26 mouse cellular contexts compared by ENCODE assay signal in genomic region chr2:41508979-41509378, GRCm38 (mm10).
DNase-seq lines count a peak whose midpoint lies in the region; ATAC-seq and TF ChIP-seq lines count a peak whose summit lies in the region.
"Had no signal": no experiment of that assay in that cellular context is flagged by ENCODE, and none has a peak within 500 bp of the region (broad histone marks: within the 10 kb centered on the region; RNA-seq: fewer than 3 reads in every experiment).

No protein-coding gene starts in this region.

- H3K27me3 ChIP-seq in forebrain, embryonic 13.5 days = no peaks in the 10 kb centered on the region
- no peaks in the 10 kb centered on the region for H3K27me3 ChIP-seq in forebrain, embryonic 12.5 days
- H3K27me3 ChIP-seq in forebrain, embryonic 15.5 days = no peaks in the 10 kb centered on the region
- no peaks in the 10 kb centered on the region for H3K27me3 ChIP-seq in forebrain, embryonic 10.5 days (ENCODE audit: poor library complexity, severe bottlenecking)
- no peaks in the 10 kb centered on the region for H3K27me3 ChIP-seq in forebrain, embryonic 16.5 days (replicated peaks; ENCODE audit: control insufficient read depth, insufficient read depth, low read length)
- H3K27me3 ChIP-seq in stomach, postnatal 0 days (ENCODE audit: control insufficient read depth, insufficient read depth, low read length) = no peaks in the 10 kb centered on the region
- H3K27me3 ChIP-seq: CH12.LX; embryonic facial prominence, embryonic 12.5 days; Patski had no signal

- H3K27ac ChIP-seq in forebrain, embryonic 13.5 days = no peak overlapping the region
- no peak overlapping the region for H3K27ac ChIP-seq in forebrain, embryonic 12.5 days
- no peak overlapping the region for H3K27ac ChIP-seq in forebrain, embryonic 15.5 days (replicated peaks)
- no peak overlapping the region for H3K27ac ChIP-seq in forebrain, embryonic 10.5 days
- no peak overlapping the region for H3K27ac ChIP-seq in forebrain, embryonic 16.5 days (ENCODE audit: low read length)
- H3K27ac ChIP-seq in stomach, postnatal 0 days (replicated peaks) = no peak overlapping the region
- H3K27ac ChIP-seq: embryonic facial prominence, embryonic 10.5 days; embryonic facial prominence, embryonic 12.5 days; gastrocnemius, adult 2 months had no signal

- DNase-seq in forebrain, embryonic 10.5 days (ENCODE audit: extremely low spot score, low spot score) = no peak
- peak; percentile 16 for DNase-seq in brain, adult 2 months (ENCODE audit: low read depth, low spot score)
- no peak for DNase-seq in stomach, postnatal 0 days (ENCODE audit: low spot score)
- DNase-seq: adrenal gland, adult 8-10 months; adrenal gland, postnatal 14 days; adrenal gland, postnatal 36 days; B cell, adult 2 months; cerebellum, adult 11-12 months; cerebellum, adult 2 months; cerebellum, adult 9-10 months; cerebellum, postnatal 10 days; cerebellum, postnatal 25 days; gastrocnemius, adult 2 months had no signal

- no peaks in the 10 kb centered on the region for H3K4me1 ChIP-seq in forebrain, embryonic 13.5 days
- H3K4me1 ChIP-seq in forebrain, embryonic 12.5 days = no peaks in the 10 kb centered on the region
- no peaks in the 10 kb centered on the region for H3K4me1 ChIP-seq in forebrain, embryonic 15.5 days
- no peaks in the 10 kb centered on the region for H3K4me1 ChIP-seq in forebrain, embryonic 10.5 days
- no peaks in the 10 kb centered on the region for H3K4me1 ChIP-seq in forebrain, embryonic 16.5 days (replicated peaks; ENCODE audit: control insufficient read depth, insufficient read depth, low read length)
- H3K4me1 ChIP-seq in stomach, postnatal 0 days (replicated peaks; ENCODE audit: control insufficient read depth, insufficient read depth) = no peaks in the 10 kb centered on the region
- H3K4me1 ChIP-seq: embryonic facial prominence, embryonic 10.5 days; embryonic facial prominence, embryonic 12.5 days had no signal

- WGBS in forebrain, embryonic 13.5 days = 82% methylated on average over 1 of the region's 1 CpGs
- 80% methylated on average over 1 of the region's 1 CpGs for WGBS in forebrain, embryonic 12.5 days
- WGBS in forebrain, embryonic 15.5 days = 69% methylated on average over 1 of the region's 1 CpGs
- WGBS in forebrain, embryonic 10.5 days = 89% methylated on average over 1 of the region's 1 CpGs
- 65% methylated on average over 1 of the region's 1 CpGs for WGBS in forebrain, embryonic 16.5 days
- 76% methylated on average over 1 of the region's 1 CpGs for WGBS in stomach, postnatal 0 days

- TF ChIP-seq EP300 in stomach, postnatal 0 days (optimal IDR thresholded peaks at IDR 0.05) = no peak

- H3K4me2 ChIP-seq in forebrain, embryonic 13.5 days = no peak overlapping the region
- no peak overlapping the region for H3K4me2 ChIP-seq in forebrain, embryonic 12.5 days
- H3K4me2 ChIP-seq in forebrain, embryonic 15.5 days (replicated peaks) = no peak overlapping the region
- H3K4me2 ChIP-seq in forebrain, embryonic 16.5 days (ENCODE audit: low read length) = no peak overlapping the region
- H3K4me2 ChIP-seq in stomach, postnatal 0 days (replicated peaks; ENCODE audit: low read depth) = no peak overlapping the region
- H3K4me2 ChIP-seq: embryonic facial prominence, embryonic 12.5 days had no signal

- no peak for TF ChIP-seq CTCF in stomach, postnatal 0 days (IDR thresholded peaks at IDR 0.05; ENCODE audit: low read depth)

- H3K9ac ChIP-seq in forebrain, embryonic 13.5 days = no peak overlapping the region
- no peak overlapping the region for H3K9ac ChIP-seq in forebrain, embryonic 12.5 days
- no peak overlapping the region for H3K9ac ChIP-seq in forebrain, embryonic 15.5 days (replicated peaks)
- no peak overlapping the region for H3K9ac ChIP-seq in forebrain, embryonic 16.5 days (replicated peaks; ENCODE audit: low read depth, low read length)
- no peak overlapping the region for H3K9ac ChIP-seq in stomach, postnatal 0 days (ENCODE audit: low read length)
- H3K9ac ChIP-seq: embryonic facial prominence, embryonic 12.5 days had no signal

- ATAC-seq in forebrain, embryonic 13.5 days = peak; percentile 21; the same call in 1 of the 2 replicates
- no peak for ATAC-seq in forebrain, embryonic 12.5 days (ENCODE audit: low FRiP score)
- ATAC-seq in forebrain, embryonic 15.5 days (replicated peaks) = peak; percentile 69
- peak; percentile 71; the same call in 1 of the 2 replicates for ATAC-seq in forebrain, embryonic 16.5 days
- ATAC-seq in erythroblast, adult 5-6 weeks (replicated peaks; ENCODE audit: low FRiP score, poor library complexity, severe bottlenecking) = no peak
- ATAC-seq in stomach, postnatal 0 days (ENCODE audit: low FRiP score, low TSS enrichment) = no peak
- ATAC-seq: activated CD4-positive, CD25-positive, alpha-beta regulatory T cell, adult 4 months; CD4-positive, CD25-positive, alpha-beta regulatory T cell, adult 4 months; Patski had no signal

- H3K36me3 ChIP-seq in forebrain, embryonic 13.5 days (ENCODE audit: poor library complexity, severe bottlenecking) = no peaks in the 10 kb centered on the region
- H3K36me3 ChIP-seq in forebrain, embryonic 12.5 days (replicated peaks) = no peaks in the 10 kb centered on the region
- H3K36me3 ChIP-seq in forebrain, embryonic 15.5 days = no peaks in the 10 kb centered on the region
- no peaks in the 10 kb centered on the region for H3K36me3 ChIP-seq in forebrain, embryonic 10.5 days (replicated peaks)
- H3K36me3 ChIP-seq in forebrain, embryonic 16.5 days (ENCODE audit: control insufficient read depth, insufficient read depth) = no peaks in the 10 kb centered on the region
- H3K36me3 ChIP-seq in stomach, postnatal 0 days (ENCODE audit: control insufficient read depth, insufficient read depth, low read length) = no peaks in the 10 kb centered on the region
- H3K36me3 ChIP-seq: embryonic facial prominence, embryonic 10.5 days; embryonic facial prominence, embryonic 12.5 days; G1E had no signal

- H3K9me3 ChIP-seq in forebrain, embryonic 13.5 days (replicated peaks) = no peaks in the 10 kb centered on the region
- no peaks in the 10 kb centered on the region for H3K9me3 ChIP-seq in forebrain, embryonic 12.5 days
- no peaks in the 10 kb centered on the region for H3K9me3 ChIP-seq in forebrain, embryonic 15.5 days
- H3K9me3 ChIP-seq in forebrain, embryonic 10.5 days = no peaks in the 10 kb centered on the region
- H3K9me3 ChIP-seq in forebrain, embryonic 16.5 days (ENCODE audit: control insufficient read depth, low read length) = no peaks in the 10 kb centered on the region
- no peaks in the 10 kb centered on the region for H3K9me3 ChIP-seq in stomach, postnatal 0 days (ENCODE audit: control insufficient read depth, low read length)
- H3K9me3 ChIP-seq: embryonic facial prominence, embryonic 10.5 days; embryonic facial prominence, embryonic 12.5 days; G1E had no signal

- H3K4me3 ChIP-seq in forebrain, embryonic 13.5 days = no peak overlapping the region
- H3K4me3 ChIP-seq in forebrain, embryonic 12.5 days (replicated peaks) = no peak overlapping the region
- no peak overlapping the region for H3K4me3 ChIP-seq in forebrain, embryonic 15.5 days
- no peak overlapping the region for H3K4me3 ChIP-seq in forebrain, embryonic 10.5 days
- H3K4me3 ChIP-seq in forebrain, embryonic 16.5 days (replicated peaks; ENCODE audit: low read length) = no peak overlapping the region
- H3K4me3 ChIP-seq in stomach, postnatal 0 days (ENCODE audit: low read depth, low read length) = no peak overlapping the region
- H3K4me3 ChIP-seq: embryonic facial prominence, embryonic 10.5 days; embryonic facial prominence, embryonic 12.5 days; erythroblast, embryonic 14.5 days; gastrocnemius, adult 2 months had no signal

Comparison
In these comparisons a context has a peak if more than half of its experiments do, and no peak if none do; other contexts are left out.
1. ATAC-seq: peak in forebrain, embryonic 13.5 days (single experiment), forebrain, embryonic 15.5 days (single experiment) and forebrain, embryonic 16.5 days (single experiment); none in forebrain, embryonic 12.5 days (single experiment), erythroblast, adult 5-6 weeks (single experiment) and stomach, postnatal 0 days (single experiment).